Mouse (Mus musculus): ENCODE results near the gene Psd4.

The Psd4 gene

DNA sequence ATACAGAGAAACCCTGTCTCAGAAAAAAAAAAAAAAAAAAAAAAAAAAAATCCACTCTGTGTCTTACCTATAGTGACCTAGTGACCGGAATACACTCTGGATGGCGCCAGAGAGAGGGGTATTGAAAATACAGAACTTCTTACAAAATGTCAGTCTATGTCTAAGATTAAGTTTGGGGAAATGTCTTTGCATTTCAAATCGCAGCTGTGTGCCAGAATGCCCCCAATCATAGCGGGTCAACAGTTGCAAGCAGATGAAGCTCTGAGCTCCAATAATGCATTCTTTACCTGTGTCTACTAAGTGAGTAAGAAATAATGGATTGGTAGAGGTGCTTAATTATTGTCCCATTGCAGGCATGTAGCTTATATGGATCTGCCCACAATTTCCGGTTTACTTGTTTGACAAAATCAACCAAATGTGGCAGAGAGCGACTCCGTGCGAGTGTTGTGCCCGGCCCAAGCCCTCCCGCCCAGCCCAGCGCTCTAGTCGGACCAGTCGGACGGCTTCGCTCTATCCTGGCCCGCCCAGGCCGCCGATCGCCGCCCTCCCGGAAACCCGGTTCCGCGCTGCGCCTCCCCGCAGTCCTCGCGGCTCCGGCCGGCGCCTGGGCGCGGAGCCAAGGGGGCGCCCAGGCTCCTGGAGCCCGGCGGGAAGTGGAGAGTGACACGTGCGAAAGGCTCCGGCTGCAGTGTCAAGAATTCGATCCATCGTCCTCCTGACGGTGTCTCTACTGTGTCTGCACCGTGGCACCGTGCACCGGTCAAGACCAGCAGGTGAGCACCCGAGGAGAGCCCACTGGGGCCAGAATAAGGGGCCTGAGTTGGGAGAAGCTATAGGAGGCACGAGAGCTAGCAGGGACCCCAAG lies at the start of gene Psd4:
Gene Psd4 (plus strand): TSS at position 551 of the 865 bp plus-strand sequence.
- DNase-seq (ENCODE audit: extremely low read depth, low read depth), result no peak

DNA sequence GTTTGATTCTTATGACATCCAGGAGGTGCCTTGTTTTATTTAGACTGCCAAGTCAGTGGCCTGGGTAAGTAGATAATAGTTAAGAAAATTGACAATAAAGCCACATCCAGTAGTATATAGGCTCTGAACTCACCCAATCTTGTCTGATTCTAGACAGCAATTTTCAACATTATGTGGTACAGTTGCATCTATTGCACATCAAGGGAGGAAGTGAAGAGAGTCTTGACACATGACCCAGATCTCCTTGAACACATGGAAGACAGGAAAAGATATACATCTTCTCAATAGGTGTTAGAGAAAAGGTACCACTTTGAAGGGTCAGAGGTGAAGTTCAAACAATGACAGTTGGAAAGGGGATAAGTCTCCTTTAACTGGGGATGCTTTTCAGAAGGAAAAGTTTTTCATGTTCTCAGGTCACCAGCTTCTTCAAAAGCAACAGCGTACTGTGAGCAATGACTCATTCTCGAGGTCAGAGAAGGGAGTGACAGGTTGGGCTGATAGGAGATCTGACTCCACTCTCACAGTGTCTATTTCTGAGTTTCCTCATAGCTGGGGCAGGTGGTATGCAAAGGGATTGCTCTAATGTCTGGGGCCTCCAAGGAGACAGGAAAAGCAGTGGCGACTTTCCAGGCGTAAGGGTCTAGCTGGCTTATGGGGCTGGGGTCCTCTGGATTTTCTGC lies 49.3 kb upstream of the Psd4 start:
- no peak for DNase-seq (ENCODE audit: extremely low read depth, low read depth)

DNA sequence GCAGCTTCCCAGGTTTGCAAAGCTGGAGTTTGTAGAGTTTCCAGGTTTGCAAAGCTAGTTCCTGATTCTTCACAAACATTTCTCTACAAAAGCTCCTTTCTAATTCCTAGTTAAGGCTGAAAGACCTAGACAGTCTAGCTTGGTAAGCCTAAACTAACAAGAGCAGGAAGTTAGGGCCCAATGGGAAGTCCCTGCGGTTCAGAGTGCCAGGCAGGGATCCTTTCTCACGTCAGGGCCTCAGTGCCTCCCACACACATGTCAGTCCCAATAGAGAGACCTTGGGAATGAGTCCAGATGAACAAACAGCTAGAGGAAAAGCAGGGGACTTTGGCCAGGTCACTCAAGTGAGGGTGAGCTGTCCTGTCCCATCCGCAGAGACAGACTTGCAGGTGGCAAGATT lies 32.0 kb upstream of the Psd4 start:
- no peak for DNase-seq (ENCODE audit: extremely low read depth, low read depth)

DNA sequence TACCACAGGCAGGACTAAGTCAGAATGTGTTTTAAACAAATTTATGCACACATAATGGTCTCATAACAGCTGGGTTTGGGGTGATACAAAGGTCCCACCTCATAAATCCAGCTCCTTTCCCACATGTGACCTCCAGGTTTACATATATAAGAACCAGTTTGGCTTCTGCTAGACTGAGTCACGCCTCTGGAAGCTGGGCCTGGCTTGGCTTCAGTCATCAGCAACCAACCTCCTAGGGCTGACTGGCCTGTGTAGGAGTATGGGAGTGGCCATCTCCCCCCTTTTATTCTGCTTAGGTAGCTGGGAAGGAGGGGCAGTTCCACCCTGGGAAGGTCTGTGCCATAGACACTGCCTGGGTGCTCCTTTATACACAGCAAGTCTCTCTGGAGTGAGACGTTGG lies 30.8 kb upstream of the Psd4 start, which contains the start of gene Il1rn:
Gene Il1rn (plus strand): TSS at position 309 of the 400 bp plus-strand sequence.
- DNase-seq (ENCODE audit: extremely low read depth, low read depth), result no peak

DNA sequence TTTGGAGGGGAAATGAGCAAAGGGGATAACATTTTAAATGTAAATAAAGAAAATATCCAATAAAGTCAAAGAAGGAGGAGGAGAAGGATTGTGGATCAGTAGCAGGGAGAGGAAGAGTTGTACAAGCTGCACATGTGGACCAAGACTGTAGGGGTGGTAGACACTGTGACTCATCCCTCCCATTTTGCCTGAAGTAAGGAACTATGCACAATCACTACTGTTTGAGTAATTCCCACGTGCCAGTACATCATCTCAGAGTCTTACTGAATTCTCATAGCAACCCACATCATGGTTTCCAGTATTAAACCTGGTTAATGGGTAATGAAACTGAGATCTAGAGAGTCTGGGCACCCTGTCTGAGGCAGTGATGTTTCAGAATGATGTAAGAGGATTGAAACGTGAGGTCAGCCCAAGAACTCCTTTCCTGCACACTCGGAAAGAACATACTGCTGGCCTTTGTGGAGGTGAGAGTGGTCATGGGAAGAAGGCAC lies 25.9 kb upstream of the Psd4 start:
- DNase-seq (ENCODE audit: extremely low read depth, low read depth), result no peak

DNA sequence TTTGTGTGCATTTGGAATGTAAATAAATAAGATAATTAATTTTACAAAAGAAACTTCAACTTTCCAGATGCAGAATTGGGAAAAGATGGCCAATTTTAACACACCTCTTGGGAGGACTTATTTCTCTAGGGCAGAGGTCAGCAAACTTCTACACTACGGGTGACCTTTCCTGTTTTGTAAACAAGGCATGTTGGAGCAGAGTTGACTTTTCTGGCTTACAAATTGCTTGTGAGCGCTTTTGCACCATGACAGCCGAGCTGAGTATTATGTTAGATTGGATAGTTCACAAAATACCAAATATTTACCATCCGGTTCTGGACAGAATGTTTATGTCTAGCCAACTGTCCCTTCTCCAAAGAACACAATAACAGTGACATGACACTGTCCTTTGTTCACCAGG lies 22.8 kb upstream of the Psd4 start:
- DNase-seq (ENCODE audit: extremely low read depth, low read depth), result no peak

DNA sequence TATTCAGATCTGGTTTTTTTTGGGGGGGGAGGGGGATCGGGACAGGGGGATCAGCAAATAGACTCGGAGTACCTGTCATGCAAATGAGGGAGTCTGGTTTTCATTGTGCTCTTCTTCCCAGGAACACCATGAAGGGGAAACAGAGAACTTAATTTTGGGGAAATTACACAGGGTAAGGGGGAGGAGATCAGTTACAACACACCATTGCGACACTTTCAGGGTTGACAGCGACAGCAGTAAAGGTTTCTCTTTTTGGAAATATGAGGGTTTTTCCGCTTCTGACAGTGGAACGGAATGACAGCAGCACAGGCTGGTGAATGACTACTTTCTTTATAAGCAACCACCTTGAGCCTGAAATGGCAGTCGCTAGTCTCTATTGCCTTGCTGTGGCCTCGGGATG lies 22.3 kb upstream of the Psd4 start:
- DNase-seq (ENCODE audit: extremely low read depth, low read depth), result no peak

DNA sequence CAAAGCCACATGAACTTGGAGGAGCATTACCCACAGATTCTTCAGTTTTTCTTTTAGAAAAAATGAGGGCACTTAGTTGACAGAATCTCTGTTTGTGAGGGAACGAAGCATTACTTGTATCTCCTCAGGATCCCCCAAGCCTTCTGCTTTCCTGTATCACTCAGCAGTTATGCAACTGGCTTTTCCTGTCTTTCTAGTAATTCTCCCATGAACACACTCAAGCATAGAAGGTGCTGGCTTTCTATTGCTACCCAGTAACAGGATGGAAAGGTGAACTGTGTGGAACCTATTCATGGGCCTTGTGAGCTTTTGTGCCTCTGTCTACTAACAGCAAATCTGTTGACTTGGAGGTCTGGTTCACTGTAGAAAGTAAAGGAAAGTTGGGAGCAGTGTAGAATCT lies 19.5 kb upstream of the Psd4 start:
- no peak for DNase-seq (ENCODE audit: extremely low read depth, low read depth)

GRCm38 (mm10) chr2:24351159-24351558 lies 16.2 kb upstream of the Psd4 start:
- no peak for DNase-seq (ENCODE audit: extremely low read depth, low read depth)

- DNase-seq (ENCODE audit: extremely low read depth, low read depth), result no peak
These were observed 14.3 kb upstream of the Psd4 start for GRCm38 (mm10) chr2:24353042-24353441.

- no peak for DNase-seq (ENCODE audit: extremely low read depth, low read depth)
These were observed 9.7 kb upstream of the Psd4 start for GRCm38 (mm10) chr2:24357642-24358041.

DNA sequence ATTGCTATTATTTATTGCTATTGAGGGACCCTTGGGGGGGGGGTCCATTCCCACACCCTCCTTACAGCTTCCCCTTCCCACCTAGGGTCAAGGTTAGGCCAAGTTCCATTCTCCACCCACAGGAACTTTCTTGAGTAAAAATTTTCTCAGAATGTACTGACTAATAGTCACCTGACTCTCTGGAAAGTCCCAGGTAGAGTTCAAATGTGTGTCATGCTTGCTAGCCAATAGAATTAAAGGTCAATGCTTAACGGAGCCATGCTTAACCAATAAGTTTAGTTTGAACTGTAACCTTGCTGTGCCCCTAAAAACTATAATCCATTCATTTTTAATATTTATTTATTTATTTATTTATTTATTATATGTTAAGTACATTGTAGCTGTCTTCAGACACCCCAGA lies 8.0 kb upstream of the Psd4 start:
- DNase-seq (ENCODE audit: extremely low read depth, low read depth), result no peak

DNA sequence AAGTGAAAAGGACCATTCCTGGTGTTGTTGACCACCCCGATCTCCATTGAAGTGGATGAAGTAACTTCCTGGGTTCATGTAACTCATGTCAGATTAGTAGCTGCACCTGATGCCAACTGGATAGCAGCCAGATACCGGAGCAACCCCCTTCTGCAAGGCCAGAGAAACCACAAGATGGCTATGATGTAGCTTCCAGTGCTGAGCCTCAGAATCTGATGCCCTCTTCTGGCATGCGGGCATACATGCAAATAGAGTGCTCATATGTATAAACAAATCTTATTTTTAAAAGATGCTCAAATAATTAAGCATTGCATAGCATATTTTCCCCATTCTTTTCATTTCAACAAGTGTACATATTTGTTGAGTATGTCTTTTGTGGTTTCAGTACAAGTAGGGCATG lies 3.6 kb upstream of the Psd4 start:
- no peak for DNase-seq (ENCODE audit: extremely low read depth, low read depth)

- DNase-seq (ENCODE audit: extremely low read depth, low read depth), result no peak
These were observed 985 bp upstream of the Psd4 start for GRCm38 (mm10) chr2:24366214-24366975.

GRCm38 (mm10) chr2:24367895-24368261 lies 498 bp downstream of the Psd4 start:
- DNase-seq (ENCODE audit: extremely low read depth, low read depth), result no peak

DNA sequence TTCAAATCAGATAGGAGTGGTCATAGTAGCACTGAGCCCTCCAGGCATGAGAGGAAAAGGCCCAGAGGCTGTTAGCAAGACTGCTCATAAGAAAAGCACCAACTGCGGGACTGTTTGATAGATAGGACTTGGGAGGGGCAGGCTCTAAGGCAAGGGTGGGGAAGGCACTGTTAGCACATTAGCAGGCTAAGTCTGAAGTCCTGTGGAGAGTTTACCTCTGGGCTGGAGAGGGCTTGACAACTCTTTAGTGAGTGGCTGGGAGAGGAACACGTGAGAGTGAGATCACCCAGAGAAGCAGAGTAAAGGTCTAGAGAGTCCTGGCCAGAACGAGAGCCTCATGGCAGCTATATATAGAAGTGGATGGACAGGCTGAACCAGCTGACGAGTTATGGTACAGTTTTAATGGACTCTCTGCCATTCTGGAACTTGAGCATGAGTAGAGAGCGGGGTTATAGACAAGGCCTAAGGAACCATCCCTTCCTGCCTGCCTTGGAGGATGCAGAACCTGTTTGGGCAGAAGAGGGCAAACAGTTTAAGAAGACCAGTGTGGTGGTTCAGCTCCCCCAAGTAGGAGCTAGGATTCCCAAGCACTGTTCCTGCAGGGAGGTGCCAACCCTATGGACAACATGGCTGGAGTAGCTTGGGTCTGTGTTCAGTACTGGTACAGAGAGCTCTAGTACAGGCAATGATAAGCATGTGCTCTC lies 11.5 kb downstream of the Psd4 start:
- no peak for DNase-seq (ENCODE audit: extremely low read depth, low read depth)

GRCm38 (mm10) chr2:24382456-24383230 lies 15.3 kb downstream of the Psd4 start:
- no peak for DNase-seq (ENCODE audit: extremely low read depth, low read depth)

GRCm38 (mm10) chr2:24383636-24384035 lies 16.3 kb downstream of the Psd4 start:
- DNase-seq (ENCODE audit: extremely low read depth, low read depth), result no peak

DNA sequence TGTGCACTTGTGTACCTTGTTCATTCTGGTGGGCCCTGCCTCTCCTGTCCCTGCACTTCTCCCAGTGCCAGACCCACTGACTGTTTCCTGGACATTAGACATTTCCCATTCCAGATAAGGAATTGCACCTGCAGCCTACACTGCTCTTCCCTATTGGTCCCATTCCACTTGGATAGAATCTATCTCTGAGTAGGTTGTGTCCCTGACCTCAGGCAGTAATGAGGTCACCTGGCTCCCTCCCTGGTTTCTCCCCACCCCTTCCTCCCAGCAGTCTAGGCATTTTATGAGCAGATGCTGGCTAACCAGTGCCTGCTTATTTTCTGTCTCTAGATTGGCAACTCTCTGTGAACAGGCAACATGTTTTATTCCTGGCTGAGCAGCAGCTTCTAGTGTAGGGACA lies 17.0 kb downstream of the Psd4 start:
- DNase-seq (ENCODE audit: extremely low read depth, low read depth), result no peak

DNA sequence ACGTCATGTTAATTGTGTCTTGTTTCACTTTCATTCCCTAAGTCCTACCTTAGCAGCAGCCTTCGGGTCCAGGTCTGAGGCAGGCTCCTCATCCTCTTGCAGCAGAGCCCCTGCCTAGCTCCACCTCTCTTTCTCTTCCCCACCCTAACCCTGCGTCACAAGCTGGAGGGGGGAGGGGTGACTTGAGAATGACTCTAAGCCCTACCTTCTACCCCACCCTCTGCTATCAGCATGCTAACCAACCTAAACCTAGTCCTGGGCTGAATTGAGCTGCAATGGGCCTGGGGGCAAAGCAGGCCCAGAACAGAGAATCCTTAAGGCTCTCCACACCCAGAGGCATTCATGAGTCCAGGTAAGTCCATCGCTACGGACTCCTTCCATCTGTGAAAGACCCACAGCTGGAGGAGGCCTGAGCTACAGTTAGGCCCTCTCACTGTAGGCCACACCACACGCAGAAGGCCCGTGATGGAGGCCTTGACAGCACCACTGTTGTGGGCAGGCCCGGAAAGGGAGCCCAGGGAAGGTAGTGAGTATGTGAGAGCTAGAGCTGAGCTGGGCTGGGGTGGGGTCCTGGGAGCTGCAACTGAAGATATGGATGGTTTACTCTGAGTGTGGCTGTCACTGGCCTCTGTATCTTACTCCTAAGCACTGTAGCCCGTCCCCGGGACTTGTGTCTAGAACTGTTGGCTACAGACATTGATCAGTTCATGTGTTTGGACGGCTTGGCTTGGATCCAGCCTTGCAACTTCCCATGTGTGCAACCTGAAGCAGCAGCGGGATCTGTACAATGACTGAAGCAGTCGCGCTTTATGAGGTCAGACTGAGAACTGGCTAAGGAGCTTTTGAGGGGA lies 18.0 kb downstream of the Psd4 start:
- no peak for DNase-seq (ENCODE audit: extremely low read depth, low read depth)
